8 mouse cellular contexts compared by ENCODE assay signal in genomic region chr4:117132794-117133143, GRCm38 (mm10). TPM values are rescaled to one million over a fixed set of nuclear protein-coding genes. Genes with fewer than 3 reads are reported as not detected.
A peak's percentile ranks its signal among the peaks of the same experiment; 100 is the strongest.
DNase-seq lines count a peak whose midpoint lies in the region; ATAC-seq and TF ChIP-seq lines count a peak whose summit lies in the region.

No protein-coding gene starts in this region.

- TF ChIP-seq POLR2A in myocyte (IDR thresholded peaks at IDR 0.05; ENCODE audit: insufficient read length, low read depth), result no peak
- TF ChIP-seq POLR2A in lung, adult 2 months (IDR thresholded peaks at IDR 0.05; ENCODE audit: borderline replicate concordance, extremely low read depth, low read depth, low read length), result no peak

- H3K4me3 ChIP-seq in kidney, embryonic 16.5 days (ENCODE audit: low read length), result peak overlapping the region; percentile 77
- peak overlapping the region; percentile 81 for H3K4me3 ChIP-seq in embryonic facial prominence, embryonic 11.5 days (ENCODE audit: low read depth, low read length)
- H3K4me3 ChIP-seq in intestine, embryonic 14.5 days (ENCODE audit: low read depth, low read length), result peak overlapping the region; percentile 82
- peak overlapping the region; percentile 62 for H3K4me3 ChIP-seq in myocyte
- H3K4me3 ChIP-seq in lung, adult 2 months (replicated peaks; ENCODE audit: extremely low read depth, low read depth, low read length), result no peak overlapping the region

- peak overlapping the region; percentile 87 for H3K9ac ChIP-seq in kidney, embryonic 16.5 days (replicated peaks; ENCODE audit: low read length)
- H3K9ac ChIP-seq in embryonic facial prominence, embryonic 11.5 days (replicated peaks; ENCODE audit: low read length), result peak overlapping the region; percentile 71
- peak overlapping the region; percentile 75; the same call in 1 of the 2 replicates for H3K9ac ChIP-seq in intestine, embryonic 14.5 days (ENCODE audit: low read length)

- H3K79me2 ChIP-seq in myocyte (ENCODE audit: control insufficient read depth, insufficient read depth), result peaks cover 12% of the 10 kb centered on the region

- peaks cover 15% of the 10 kb centered on the region for H3K4me1 ChIP-seq in kidney, embryonic 16.5 days (ENCODE audit: insufficient read depth, low read length)
- peaks cover 9% of the 10 kb centered on the region; the same call in 1 of the 2 replicates for H3K4me1 ChIP-seq in embryonic facial prominence, embryonic 11.5 days (ENCODE audit: control insufficient read depth, insufficient read depth, low read length)
- H3K4me1 ChIP-seq in intestine, embryonic 14.5 days (replicated peaks; ENCODE audit: control insufficient read depth, insufficient read depth, low read length), result 0 out of 2 replicates have a peak, but pooled peaks cover 10% of the 10 kb centered on the region
- H3K4me1 ChIP-seq in lung, adult 2 months (ENCODE audit: control insufficient read depth, insufficient read depth, low read length), result peaks cover 5% of the 10 kb centered on the region

- H3K4me2 ChIP-seq in kidney, embryonic 16.5 days (replicated peaks; ENCODE audit: low read depth, low read length), result peak overlapping the region; percentile 98
- peak overlapping the region; percentile 99 for H3K4me2 ChIP-seq in embryonic facial prominence, embryonic 11.5 days (ENCODE audit: low read depth, low read length)
- peak overlapping the region; percentile 98 for H3K4me2 ChIP-seq in intestine, embryonic 14.5 days (ENCODE audit: low read length)
- peak overlapping the region; percentile 73 for H3K4me2 ChIP-seq in myocyte (ENCODE audit: low read depth)

- H3K27ac ChIP-seq in kidney, embryonic 16.5 days (ENCODE audit: low read length), result no peak overlapping the region
- H3K27ac ChIP-seq in embryonic facial prominence, embryonic 11.5 days (replicated peaks; ENCODE audit: low read depth, low read length), result no peak overlapping the region
- no peak overlapping the region for H3K27ac ChIP-seq in intestine, embryonic 14.5 days (ENCODE audit: low read depth)

- DNase-seq in kidney, postnatal 14 days, result no peak
- DNase-seq in embryonic facial prominence, embryonic 11.5 days (ENCODE audit: low spot score), result no peak
- DNase-seq in intestine, embryonic 14.5 days (ENCODE audit: low spot score), result no peak
- no peak for DNase-seq in spleen, postnatal 36 days (ENCODE audit: low spot score in 2 of 2)
- DNase-seq in urinary bladder, adult 18-20 months (ENCODE audit: low spot score in 2 of 2), result no peak
- no peak for DNase-seq in lung, adult 2 months

- no peaks in the 10 kb centered on the region for H3K9me3 ChIP-seq in kidney, embryonic 16.5 days (ENCODE audit: low read length)
- H3K9me3 ChIP-seq in embryonic facial prominence, embryonic 11.5 days (replicated peaks; ENCODE audit: control insufficient read depth, low read length), result no peaks in the 10 kb centered on the region
- H3K9me3 ChIP-seq in intestine, embryonic 14.5 days (ENCODE audit: control insufficient read depth, low read length), result no peaks in the 10 kb centered on the region

- no peak for ATAC-seq in kidney, embryonic 16.5 days (ENCODE audit: low FRiP score, low TSS enrichment)
- ATAC-seq in embryonic facial prominence, embryonic 11.5 days (replicated peaks; ENCODE audit: insufficient number of reproducible peaks, low FRiP score, low TSS enrichment, low read depth), result no peak
- no peak for ATAC-seq in intestine, embryonic 14.5 days (replicated peaks; ENCODE audit: low FRiP score, low TSS enrichment, low read depth)

- TF ChIP-seq CTCF in lung, adult 2 months (IDR thresholded peaks at IDR 0.05; ENCODE audit: insufficient read depth, low read length), result no peak

- WGBS in kidney, embryonic 16.5 days, result 27% methylated on average over 11 of the region's 11 CpGs
- WGBS in embryonic facial prominence, embryonic 11.5 days, result 9% methylated on average over 11 of the region's 11 CpGs
- WGBS in intestine, embryonic 14.5 days, result 19% methylated on average over 11 of the region's 11 CpGs
- 60% methylated on average over 11 of the region's 11 CpGs for WGBS in lung, adult 2 months

- H3K27me3 ChIP-seq in kidney, embryonic 16.5 days (ENCODE audit: insufficient read depth, low read length), result peaks cover 15% of the 10 kb centered on the region
- H3K27me3 ChIP-seq in embryonic facial prominence, embryonic 11.5 days (ENCODE audit: control insufficient read depth, insufficient read depth, low read length), result peaks cover 14% of the 10 kb centered on the region
- peaks cover 20% of the 10 kb centered on the region for H3K27me3 ChIP-seq in intestine, embryonic 14.5 days (replicated peaks; ENCODE audit: control insufficient read depth, insufficient read depth, low read length)
- no peaks in the 10 kb centered on the region for H3K27me3 ChIP-seq in myocyte (ENCODE audit: control insufficient read depth, insufficient read depth, insufficient read length)

- H3ac ChIP-seq in myocyte (ENCODE audit: control insufficient read depth, insufficient read length), result peak overlapping the region; percentile 60

- peaks cover 9% of the 10 kb centered on the region; the same call in 1 of the 2 replicates for H3K36me3 ChIP-seq in kidney, embryonic 16.5 days (ENCODE audit: insufficient read depth, low read length)
- H3K36me3 ChIP-seq in embryonic facial prominence, embryonic 11.5 days (replicated peaks; ENCODE audit: control insufficient read depth, insufficient read depth, low read depth, low read length), result no peaks in the 10 kb centered on the region; the same call in 1 of the 2 replicates
- H3K36me3 ChIP-seq in intestine, embryonic 14.5 days (ENCODE audit: control insufficient read depth, insufficient read depth, low read length), result 0 out of 2 replicates have a peak, but pooled peaks cover 4% of the 10 kb centered on the region
- H3K36me3 ChIP-seq in myocyte (ENCODE audit: control insufficient read depth, insufficient read depth), result peaks cover 9% of the 10 kb centered on the region

TF ChIP-seq in myocyte, 11 proteins besides CTCF, POLR2A, EP300 and RAD21:
- no peak for TF ChIP-seq MAX (IDR thresholded peaks at IDR 0.05; ENCODE audit: low read depth)
- TF ChIP-seq MYOG (IDR thresholded peaks at IDR 0.05; ENCODE audit: control insufficient read depth in 1 of 3, insufficient read depth in 1 of 3, insufficient read length in 2 of 3, low read depth in 2 of 3), result no peak
- TF ChIP-seq SRF (IDR thresholded peaks at IDR 0.05; ENCODE audit: control insufficient read depth, insufficient read length, low read depth), result no peak
- TF ChIP-seq POLR2AphosphoS2 (IDR thresholded peaks at IDR 0.05; ENCODE audit: insufficient read length, low read depth), result no peak
- TF ChIP-seq TCF12 (IDR thresholded peaks at IDR 0.05; ENCODE audit: insufficient read depth, poor library complexity, severe bottlenecking), result no peak
- TF ChIP-seq E2F4 (IDR thresholded peaks at IDR 0.05; ENCODE audit: insufficient read depth), result no peak
- no peak for TF ChIP-seq CEBPB (IDR thresholded peaks at IDR 0.05; ENCODE audit: insufficient read depth, poor library complexity, severe bottlenecking)
- TF ChIP-seq REST (IDR thresholded peaks at IDR 0.05; ENCODE audit: insufficient read depth, insufficient read length), result no peak
- no peak for TF ChIP-seq MYOD1 (IDR thresholded peaks at IDR 0.05; ENCODE audit: control insufficient read depth in 1 of 3, insufficient read length in 2 of 3, low read depth in 2 of 3)
- no peak for TF ChIP-seq USF1 (IDR thresholded peaks at IDR 0.05; ENCODE audit: low read depth)
- TF ChIP-seq TCF3 (IDR thresholded peaks at IDR 0.05; ENCODE audit: insufficient read length, low read depth), result no peak

RNA-seq across cellular contexts. Expression of gene Plk3, which starts 1.0 kb away (rescaled TPM):
- 3.1 and 3.7 TPM in 2 replicates for polyA plus RNA-seq in kidney, embryonic 16.5 days (2015; fragmentation: Nextera tagmentation; extraction: Ambion mirVana)
- polyA plus RNA-seq in embryonic facial prominence, embryonic 11.5 days (2014; fragmentation: Nextera tagmentation; extraction: Ambion mirVana), result 4.9 and 7.2 TPM in 2 replicates
- polyA plus RNA-seq in intestine, embryonic 14.5 days (2014; fragmentation: Nextera tagmentation; extraction: Ambion mirVana), result 3.1 and 3.7 TPM in 2 replicates
- polyA plus RNA-seq in myocyte (2012; fragmentation: generic; extraction: Trizol), result 17.4 TPM
- 19.4 and 20.4 TPM in 2 replicates for polyA plus RNA-seq in lung, adult 2 months (2012; rRNA removed)

RNA-seq across cellular contexts. Expression of gene Tctex1d4, which starts 6.2 kb away (rescaled TPM):
- polyA plus RNA-seq in kidney, embryonic 16.5 days (2015; fragmentation: Nextera tagmentation; extraction: Ambion mirVana), result not detected in 2 replicates
- polyA plus RNA-seq in embryonic facial prominence, embryonic 11.5 days (2014; fragmentation: Nextera tagmentation; extraction: Ambion mirVana), result not detected in 2 replicates
- not detected in 2 replicates for polyA plus RNA-seq in intestine, embryonic 14.5 days (2014; fragmentation: Nextera tagmentation; extraction: Ambion mirVana)
- polyA plus RNA-seq in myocyte (2012; fragmentation: generic; extraction: Trizol), result 0.18 TPM
- polyA plus RNA-seq in lung, adult 2 months (2012; rRNA removed), result 58.9 and 61.4 TPM in 2 replicates

RNA-seq across cellular contexts. Expression of gene Btbd19, which starts 7.2 kb away (rescaled TPM):
- polyA plus RNA-seq in kidney, embryonic 16.5 days (2015; fragmentation: Nextera tagmentation; extraction: Ambion mirVana), result 5.1 and 5.3 TPM in 2 replicates
- 1.8 and 2.8 TPM in 2 replicates for polyA plus RNA-seq in embryonic facial prominence, embryonic 11.5 days (2014; fragmentation: Nextera tagmentation; extraction: Ambion mirVana)
- 6.6 and 7.2 TPM in 2 replicates for polyA plus RNA-seq in intestine, embryonic 14.5 days (2014; fragmentation: Nextera tagmentation; extraction: Ambion mirVana)
- polyA plus RNA-seq in myocyte (2012; fragmentation: generic; extraction: Trizol), result 20.2 TPM
- polyA plus RNA-seq in lung, adult 2 months (2012; rRNA removed), result 12.1 and 13.7 TPM in 2 replicates

RNA-seq across cellular contexts. Expression of gene Rps8, which starts 23.3 kb away (rescaled TPM):
- polyA plus RNA-seq in kidney, embryonic 16.5 days (2015; fragmentation: Nextera tagmentation; extraction: Ambion mirVana), result 746 and 795 TPM in 2 replicates
- polyA plus RNA-seq in embryonic facial prominence, embryonic 11.5 days (2014; fragmentation: Nextera tagmentation; extraction: Ambion mirVana), result 963 and 976 TPM in 2 replicates
- polyA plus RNA-seq in intestine, embryonic 14.5 days (2014; fragmentation: Nextera tagmentation; extraction: Ambion mirVana), result 1,373 and 1,522 TPM in 2 replicates
- 3,907 TPM for polyA plus RNA-seq in myocyte (2012; fragmentation: generic; extraction: Trizol)
- polyA plus RNA-seq in lung, adult 2 months (2012; rRNA removed), result 456 and 494 TPM in 2 replicates

RNA-seq across cellular contexts. Expression of gene Ptch2, which starts 36.9 kb away (rescaled TPM):
- polyA plus RNA-seq in kidney, embryonic 16.5 days (2015; fragmentation: Nextera tagmentation; extraction: Ambion mirVana), result 8.8 and 10.0 TPM in 2 replicates
- 2.7 and 5.6 TPM in 2 replicates for polyA plus RNA-seq in embryonic facial prominence, embryonic 11.5 days (2014; fragmentation: Nextera tagmentation; extraction: Ambion mirVana)
- 8.2 and 8.4 TPM in 2 replicates for polyA plus RNA-seq in intestine, embryonic 14.5 days (2014; fragmentation: Nextera tagmentation; extraction: Ambion mirVana)
- 0.02 TPM for polyA plus RNA-seq in myocyte (2012; fragmentation: generic; extraction: Trizol)
- polyA plus RNA-seq in lung, adult 2 months (2012; rRNA removed), result 8.3 and 8.8 TPM in 2 replicates

Comparison
In these comparisons a context has a peak if more than half of its experiments do, and no peak if none do; other contexts are left out.
1. RNA of gene Tctex1d4, which starts 6.2 kb away (polyA plus RNA-seq): 58.9 to 61.4 TPM in lung, adult 2 months; 0.18 TPM in myocyte (single experiment), not detected in kidney, embryonic 16.5 days, not detected in embryonic facial prominence, embryonic 11.5 days and not detected in intestine, embryonic 14.5 days; every median in the first group is over 10 times any median in the second.
2. Peak in every context shown above with its lines, with median percentiles within 50 percentile points of each other: H3K4me2 ChIP-seq and H3K9ac ChIP-seq.